In the genomic region with DNA sequence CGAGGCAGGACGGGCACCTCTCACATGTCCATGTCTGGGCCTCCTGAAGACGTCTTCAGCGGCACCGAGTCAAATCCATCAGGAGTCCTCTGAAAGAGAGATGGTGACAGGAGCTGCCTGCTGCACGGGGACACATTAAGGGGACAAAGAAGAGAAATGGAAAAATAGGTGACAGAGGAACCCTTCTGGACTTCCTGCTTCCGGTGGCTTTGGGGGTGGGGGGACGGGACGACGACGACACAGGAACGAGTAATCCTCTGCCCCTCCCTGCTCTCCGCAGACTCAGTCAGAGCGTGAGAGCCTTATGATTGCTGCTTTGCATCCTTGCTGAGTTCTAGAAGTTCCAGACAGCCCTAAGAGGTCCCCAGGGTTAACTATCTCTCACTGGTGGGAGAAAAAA, we compare ENCODE assay signal across 9 mouse cellular contexts. TPM values are rescaled to one million over a fixed set of nuclear protein-coding genes. Genes with fewer than 3 reads are reported as not detected.
DNase-seq lines count a peak whose midpoint lies in the region; ATAC-seq and TF ChIP-seq lines count a peak whose summit lies in the region.
"Had no signal": no experiment of that assay in that cellular context is flagged by ENCODE, and none has a peak within 500 bp of the region (broad histone marks: within the 10 kb centered on the region; RNA-seq: fewer than 3 reads in every experiment).

No protein-coding gene starts in this region.

- no peaks in the 10 kb centered on the region for H3K9me3 ChIP-seq in lung, postnatal 0 days (ENCODE audit: low read length)

- ATAC-seq in lung, postnatal 0 days: peak; percentile 72

- intact Hi-C loops in gastrocnemius, adult 2 months (cut with DNase I): no loop called here

- H3K9ac ChIP-seq in lung, postnatal 0 days (replicated peaks; ENCODE audit: low read depth): no peak overlapping the region

- no peaks in the 10 kb centered on the region for H3K27me3 ChIP-seq in lung, postnatal 0 days (replicated peaks; ENCODE audit: insufficient read depth, low read length)

- peak overlapping the region; percentile 5; the same call in 1 of the 2 replicates for H3K4me3 ChIP-seq in gastrocnemius, adult 2 months
- no peak overlapping the region for H3K4me3 ChIP-seq in lung, postnatal 0 days (ENCODE audit: low read depth, low read length)

- peak overlapping the region; percentile 46 for H3K4me2 ChIP-seq in lung, postnatal 0 days (replicated peaks; ENCODE audit: low read depth, low read length)

- 34% methylated on average over 14 of the region's 14 CpGs for WGBS in lung, postnatal 0 days

- H3K36me3 ChIP-seq in lung, postnatal 0 days (ENCODE audit: insufficient read depth, low read length): no peaks in the 10 kb centered on the region

- no peaks in the 10 kb centered on the region for H3K4me1 ChIP-seq in lung, postnatal 0 days (ENCODE audit: insufficient read depth, low read depth, low read length)

- TF ChIP-seq EP300 in lung, postnatal 0 days (IDR thresholded peaks at IDR 0.05): no peak

- no peak overlapping the region for H3K27ac ChIP-seq in gastrocnemius, adult 2 months
- H3K27ac ChIP-seq in lung, postnatal 0 days (ENCODE audit: low read length): peak overlapping the region; percentile 38

- DNase-seq in gastrocnemius, adult 2 months: no peak
- no peak for DNase-seq in gastrocnemius, postnatal 10 days
- peak; percentile 35 for DNase-seq in lung, postnatal 0 days (ENCODE audit: low spot score)
- DNase-seq in lung, postnatal 4 days: no peak
- DNase-seq in liver: peak; percentile 10
- peak; percentile 14 for DNase-seq in thymus, postnatal 14 days
- no peak for DNase-seq in left cerebral cortex, adult 18-20 months (ENCODE audit: low spot score in 2 of 2)
- DNase-seq in right cerebral cortex, postnatal 4 days: no peak

- TF ChIP-seq CTCF in gastrocnemius, adult 2 months (IDR thresholded peaks at IDR 0.05): no peak
- TF ChIP-seq CTCF in lung, postnatal 0 days (IDR thresholded peaks at IDR 0.05): no peak

RNA-seq across cellular contexts. Expression of gene Sars, which starts 13.4 kb away (rescaled TPM):
- 100 to 1,000 TPM; 116 to 135 TPM for total RNA-seq in gastrocnemius, adult 2 months (2021)
- total RNA-seq in gastrocnemius, postnatal 10 days (2021): 100 to 1,000 TPM; 109 to 111 TPM
- 81.0 and 81.3 TPM in 2 replicates for polyA plus RNA-seq in lung, postnatal 0 days (2015; fragmentation: Nextera tagmentation; extraction: Ambion mirVana)
- total RNA-seq in left cerebral cortex, adult 18-20 months (2021): 100 to 1,000 TPM; 244 to 258 TPM

RNA-seq across cellular contexts. Expression of gene Celsr2, which starts 43.0 kb away (rescaled TPM):
- 1 to 10 TPM; 6.4 to 8.8 TPM for total RNA-seq in gastrocnemius, adult 2 months (2021)
- total RNA-seq in gastrocnemius, postnatal 10 days (2021): 1 to 10 TPM; 2.9 to 4.3 TPM
- polyA plus RNA-seq in lung, postnatal 0 days (2015; fragmentation: Nextera tagmentation; extraction: Ambion mirVana): 3.4 and 3.8 TPM in 2 replicates
- 100 to 1,000 TPM; 148 to 155 TPM for total RNA-seq in left cerebral cortex, adult 18-20 months (2021)
- polyA plus RNA-seq: C2C12 had no signal

Comparison
In these comparisons a context has a peak if more than half of its experiments do, and no peak if none do; other contexts are left out.
1. DNase-seq: peak in lung, postnatal 0 days (single experiment), liver (single experiment) and thymus, postnatal 14 days (single experiment); none in gastrocnemius, adult 2 months (single experiment), gastrocnemius, postnatal 10 days (single experiment), lung, postnatal 4 days (0 of 2), left cerebral cortex, adult 18-20 months (0 of 2) and right cerebral cortex, postnatal 4 days (single experiment).
2. RNA of gene Celsr2, which starts 43.0 kb away (total RNA-seq): 148 to 155 TPM in left cerebral cortex, adult 18-20 months; 6.4 to 8.8 TPM in gastrocnemius, adult 2 months and 2.9 to 4.3 TPM in gastrocnemius, postnatal 10 days; every median in the first group is over 10 times any median in the second.